Mouse (Mus musculus) myocyte (in vitro differentiated cells): ENCODE results near the gene Supt3. TPM values are rescaled to one million over a fixed set of nuclear protein-coding genes. Genes with fewer than 3 reads are reported as not detected.

Experiments
- H3K27me3 ChIP-seq: one replicate; pipeline ENCODE4 v1.6.1; 2011; ENCODE audit not compliant: control insufficient read depth, insufficient read depth, insufficient read length
- H3K36me3 ChIP-seq: one replicate; pipeline ENCODE4 v1.6.1; 2011; ENCODE audit not compliant: control insufficient read depth, insufficient read depth
- H3K4me2 ChIP-seq: one replicate; pipeline ENCODE4 v1.6.1; 2011; ENCODE audit warnings: low read depth, control low read depth
- H3K4me3 ChIP-seq: one replicate; pipeline ENCODE4 v1.5.1; 2011; ENCODE audit warnings: mild to moderate bottlenecking, control low read depth, moderate library complexity
- H3K79me2 ChIP-seq: one replicate; pipeline ENCODE4 v1.6.1; 2011; ENCODE audit not compliant: control insufficient read depth, insufficient read depth
- H3ac ChIP-seq: one replicate; pipeline ENCODE4 v1.6.1; 2011; ENCODE audit not compliant: control insufficient read depth, insufficient read length
- CEBPB ChIP-seq: IDR thresholded peaks from 2 replicates; pipeline ENCODE4 v1.6.1; 2011; ENCODE audit warnings: mild to moderate bottlenecking, moderate library complexity; ENCODE audit not compliant: poor library complexity, insufficient read depth, severe bottlenecking
- E2F4 ChIP-seq: IDR thresholded peaks from one replicate; pipeline ENCODE4 v1.6.1; 2011; ENCODE audit warnings: mild to moderate bottlenecking, control low read depth, moderate library complexity; ENCODE audit not compliant: insufficient read depth
- MAX ChIP-seq: IDR thresholded peaks from one replicate; pipeline ENCODE4 v1.6.1; 2011; ENCODE audit warnings: low read depth, mild to moderate bottlenecking, control low read depth
- MYOD1 ChIP-seq, 3 experiments: IDR thresholded peaks; one replicate each; pipeline ENCODE4 v1.6.1; 2011; ENCODE audit warnings: control low read depth in 2 of 3, low read depth in 2 of 3, mild to moderate bottlenecking in 2 of 3, moderate library complexity in 1 of 3; ENCODE audit not compliant: insufficient read length in 2 of 3, control insufficient read depth in 1 of 3
- MYOG ChIP-seq, 3 experiments: IDR thresholded peaks; one replicate each; pipeline ENCODE4 v1.6.1; 2011; ENCODE audit warnings: control low read depth in 2 of 3, low read depth in 2 of 3, mild to moderate bottlenecking in 2 of 3; ENCODE audit not compliant: insufficient read length in 2 of 3, control insufficient read depth in 1 of 3, insufficient read depth in 1 of 3
- POLR2A ChIP-seq: IDR thresholded peaks from one replicate; pipeline ENCODE4 v1.6.1; 2011; ENCODE audit warnings: low read depth, mild to moderate bottlenecking, control low read depth, moderate library complexity; ENCODE audit not compliant: insufficient read length
- POLR2AphosphoS2 ChIP-seq: IDR thresholded peaks from one replicate; pipeline ENCODE4 v1.6.1; 2011; ENCODE audit warnings: low read depth, control low read depth; ENCODE audit not compliant: insufficient read length
- REST ChIP-seq: IDR thresholded peaks from one replicate; pipeline ENCODE4 v1.6.1; 2011; ENCODE audit warnings: mild to moderate bottlenecking, control low read depth, moderate library complexity; ENCODE audit not compliant: insufficient read depth, insufficient read length
- SRF ChIP-seq: IDR thresholded peaks from one replicate; pipeline ENCODE4 v1.6.1; 2011; ENCODE audit warnings: low read depth; ENCODE audit not compliant: control insufficient read depth, insufficient read length
- TCF12 ChIP-seq: IDR thresholded peaks from one replicate; pipeline ENCODE4 v1.6.1; 2011; ENCODE audit warnings: mild to moderate bottlenecking, control low read depth; ENCODE audit not compliant: poor library complexity, insufficient read depth, severe bottlenecking
- TCF3 ChIP-seq: IDR thresholded peaks from one replicate; pipeline ENCODE4 v1.6.1; 2011; ENCODE audit warnings: low read depth, control low read depth; ENCODE audit not compliant: insufficient read length
- USF1 ChIP-seq: IDR thresholded peaks from one replicate; pipeline ENCODE4 v1.6.1; 2011; ENCODE audit warnings: low read depth, mild to moderate bottlenecking, control low read depth, moderate library complexity
- polyA plus RNA-seq: library from polyadenylated mRNA; unstranded; fragments of >200 nt; fragmentation: generic; extraction: Trizol; gene quantifications from one replicate; pipeline ENCODE4 v1.2.1, GENCODE M21; 2012; ENCODE audit warnings: missing spikeins

Gene Supt3
- polyA plus RNA-seq, 1 experiment: 30.9 TPM

DNA sequence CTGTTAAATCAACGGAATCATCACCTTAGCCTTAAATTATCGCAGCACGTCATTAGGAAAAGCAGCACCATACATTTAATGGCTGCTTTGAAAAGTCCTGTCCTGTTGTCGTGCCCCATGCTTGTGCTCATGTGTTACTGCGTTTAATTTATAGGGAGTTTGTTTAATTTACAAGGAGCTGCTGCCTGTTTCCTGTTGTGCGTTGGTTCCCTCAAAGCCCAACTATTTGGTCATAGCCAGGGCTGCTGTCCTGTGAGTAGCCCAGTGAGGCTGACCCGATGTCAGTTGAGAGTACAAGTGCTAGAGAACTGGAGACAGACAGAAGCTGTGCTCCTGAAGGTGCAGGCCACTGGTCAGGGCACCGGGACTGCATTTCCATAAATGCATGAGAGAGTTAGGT is 304.6 kb downstream of the Supt3 start:
- Histone ChIP-seq H3K36me3 (no peaks in the 10 kb centered on the region), H3K4me2 (no peak overlapping the region), H3K27me3 (no peaks in the 10 kb centered on the region), H3ac (no peak overlapping the region), H3K4me3 (no peak overlapping the region), H3K79me2 (no peaks in the 10 kb centered on the region)
- TF ChIP-seq MYOD1 (IDR thresholded peaks at IDR 0.05; ENCODE audit: control insufficient read depth in 1 of 3, insufficient read length in 2 of 3, low read depth in 2 of 3) (no peak), MAX (no peak), E2F4 (no peak), REST (no peak), USF1 (no peak), POLR2AphosphoS2 (no peak), TCF12 (no peak), POLR2A (no peak), SRF (no peak), TCF3 (no peak), MYOG (IDR thresholded peaks at IDR 0.05; ENCODE audit: control insufficient read depth in 1 of 3, insufficient read depth in 1 of 3, insufficient read length in 2 of 3, low read depth in 2 of 3) (no peak)

DNA sequence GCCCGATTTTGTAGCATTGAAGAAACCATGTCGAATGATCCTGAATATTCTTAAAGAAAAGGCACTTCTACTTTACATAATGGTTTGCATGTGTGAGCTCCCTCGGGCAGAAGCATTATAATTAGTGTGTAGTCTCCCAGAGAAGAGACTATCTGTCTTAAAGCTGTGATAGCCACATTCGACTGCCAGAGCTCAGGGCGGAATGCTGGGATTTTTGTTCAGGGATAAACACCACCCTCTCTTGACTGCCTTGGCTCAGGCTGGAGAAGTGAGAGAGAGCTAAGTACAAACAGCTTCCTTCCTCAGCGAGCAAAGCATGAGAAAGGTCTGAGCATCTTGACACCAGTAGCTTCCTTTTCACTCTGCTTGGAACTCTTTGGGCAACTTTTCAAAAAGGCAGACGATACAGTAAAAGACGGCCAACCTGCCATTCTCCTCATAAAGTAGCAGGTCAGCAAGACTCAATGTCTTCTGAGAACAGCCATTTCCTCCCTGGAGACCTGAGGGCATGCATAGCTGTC is 305.1 kb downstream of the Supt3 start:
- H3K36me3 ChIP-seq: no peaks in the 10 kb centered on the region
- TF ChIP-seq POLR2A: no peak
- TF ChIP-seq MYOD1 (IDR thresholded peaks at IDR 0.05; ENCODE audit: control insufficient read depth in 1 of 3, insufficient read length in 2 of 3, low read depth in 2 of 3): no peak
- TF ChIP-seq TCF3: no peak
- TF ChIP-seq CEBPB: no peak
- no peak for TF ChIP-seq E2F4
- no peak for TF ChIP-seq SRF
- TF ChIP-seq USF1: no peak
- no peak for TF ChIP-seq MYOG (IDR thresholded peaks at IDR 0.05; ENCODE audit: control insufficient read depth in 1 of 3, insufficient read depth in 1 of 3, insufficient read length in 2 of 3, low read depth in 2 of 3)
- TF ChIP-seq REST: no peak
- TF ChIP-seq MAX: no peak
- no peak for TF ChIP-seq TCF12
- TF ChIP-seq POLR2AphosphoS2: no peak
- no peak overlapping the region for H3ac ChIP-seq
- no peaks in the 10 kb centered on the region for H3K79me2 ChIP-seq
- H3K4me3 ChIP-seq: no peak overlapping the region
- H3K4me2 ChIP-seq: no peak overlapping the region
- H3K27me3 ChIP-seq: no peaks in the 10 kb centered on the region

DNA sequence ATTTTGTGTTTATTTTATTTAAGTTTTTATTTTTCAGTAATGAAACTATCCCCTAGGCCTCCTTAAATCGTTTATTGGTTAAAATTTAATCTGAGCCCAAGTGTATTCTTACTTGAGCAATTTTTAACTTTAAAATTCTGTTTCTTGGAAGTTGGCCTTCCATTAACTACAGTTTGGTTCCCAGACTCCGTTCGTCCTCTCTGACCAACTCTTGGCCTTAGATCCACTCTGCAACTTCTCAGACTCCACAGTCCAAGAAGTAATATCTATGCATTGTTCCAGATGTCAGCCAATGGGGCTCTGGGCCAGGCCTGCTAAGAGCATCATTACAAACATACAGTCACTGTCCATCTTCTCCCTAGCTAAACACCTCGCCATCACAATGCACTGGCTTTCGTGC is 309.4 kb downstream of the Supt3 start:
- Histone ChIP-seq H3K27me3 (no peaks in the 10 kb centered on the region), H3ac (no peak overlapping the region), H3K79me2 (no peaks in the 10 kb centered on the region), H3K36me3 (no peaks in the 10 kb centered on the region), H3K4me3 (no peak overlapping the region), H3K4me2 (no peak overlapping the region)
- TF ChIP-seq REST (no peak), POLR2A (no peak), USF1 (no peak), E2F4 (no peak), CEBPB (no peak), MYOG (IDR thresholded peaks at IDR 0.05; ENCODE audit: control insufficient read depth in 1 of 3, insufficient read depth in 1 of 3, insufficient read length in 2 of 3, low read depth in 2 of 3) (no peak), MAX (no peak), TCF12 (no peak), POLR2AphosphoS2 (no peak)

DNA sequence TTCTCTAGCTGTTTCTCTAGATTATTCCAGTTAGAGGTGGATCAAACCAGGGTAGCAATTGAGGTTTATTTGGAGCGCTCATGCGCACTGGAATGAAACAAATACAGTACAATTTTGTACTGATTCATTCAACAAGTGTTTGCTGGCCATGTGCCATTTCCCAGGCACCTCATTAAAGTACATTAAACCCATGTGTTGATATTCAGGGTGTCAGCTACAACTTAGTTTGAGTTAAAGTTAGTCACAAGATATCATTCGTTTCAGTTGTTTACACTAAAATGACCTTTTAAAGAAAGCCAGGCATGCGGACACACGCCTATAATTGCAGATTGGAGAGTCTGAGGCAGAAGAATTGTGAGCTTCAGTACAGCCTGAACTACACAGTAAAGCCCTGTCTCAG is 310.1 kb downstream of the Supt3 start:
- no peak overlapping the region for H3ac ChIP-seq
- H3K79me2 ChIP-seq: no peaks in the 10 kb centered on the region
- no peaks in the 10 kb centered on the region for H3K27me3 ChIP-seq
- TF ChIP-seq TCF3: no peak
- TF ChIP-seq SRF: no peak
- no peak for TF ChIP-seq MYOD1 (IDR thresholded peaks at IDR 0.05; ENCODE audit: control insufficient read depth in 1 of 3, insufficient read length in 2 of 3, low read depth in 2 of 3)
- TF ChIP-seq REST: no peak
- TF ChIP-seq USF1: no peak
- TF ChIP-seq E2F4: no peak
- no peak for TF ChIP-seq MAX
- no peak for TF ChIP-seq MYOG (IDR thresholded peaks at IDR 0.05; ENCODE audit: control insufficient read depth in 1 of 3, insufficient read depth in 1 of 3, insufficient read length in 2 of 3, low read depth in 2 of 3)
- no peak for TF ChIP-seq POLR2A
- no peak for TF ChIP-seq TCF12
- TF ChIP-seq POLR2AphosphoS2: no peak
- TF ChIP-seq CEBPB: no peak
- H3K36me3 ChIP-seq: no peaks in the 10 kb centered on the region
- H3K4me3 ChIP-seq: no peak overlapping the region
- no peak overlapping the region for H3K4me2 ChIP-seq

DNA sequence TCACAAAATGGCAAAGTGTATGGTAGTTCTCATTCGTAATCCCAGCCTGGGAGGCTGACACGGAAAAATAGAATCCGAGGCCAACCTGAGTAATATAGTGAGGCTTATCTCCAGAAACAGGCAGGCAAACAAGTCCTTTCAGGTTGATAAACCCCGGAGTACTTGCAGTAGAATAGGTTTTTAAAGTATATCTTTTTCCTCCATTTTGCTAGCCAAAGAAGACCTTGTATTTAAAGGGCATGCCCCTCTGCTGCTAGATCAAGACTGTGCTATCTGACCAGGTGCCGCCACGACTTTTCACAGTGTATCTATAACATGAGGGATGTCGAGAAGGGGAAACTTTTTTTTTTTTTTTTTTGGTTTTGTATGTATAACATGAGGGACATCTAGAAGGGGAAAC is 324.1 kb downstream of the Supt3 start:
- no peak for TF ChIP-seq MYOD1 (IDR thresholded peaks at IDR 0.05; ENCODE audit: control insufficient read depth in 1 of 3, insufficient read length in 2 of 3, low read depth in 2 of 3)
- TF ChIP-seq MYOG (IDR thresholded peaks at IDR 0.05; ENCODE audit: control insufficient read depth in 1 of 3, insufficient read depth in 1 of 3, insufficient read length in 2 of 3, low read depth in 2 of 3): no peak
- TF ChIP-seq REST: no peak
- no peak for TF ChIP-seq MAX
- TF ChIP-seq USF1: no peak
- TF ChIP-seq CEBPB: no peak
- no peak for TF ChIP-seq POLR2AphosphoS2
- TF ChIP-seq POLR2A: no peak
- no peak for TF ChIP-seq SRF
- no peak for TF ChIP-seq TCF3
- no peak for TF ChIP-seq E2F4
- no peak for TF ChIP-seq TCF12

More for the DNA sequence above, 324.1 kb downstream of the Supt3 start:
- no peak overlapping the region for H3K4me3 ChIP-seq
- H3ac ChIP-seq: no peak overlapping the region
- H3K4me2 ChIP-seq: no peak overlapping the region
- no peaks in the 10 kb centered on the region for H3K27me3 ChIP-seq
- no peaks in the 10 kb centered on the region for H3K36me3 ChIP-seq
- no peaks in the 10 kb centered on the region for H3K79me2 ChIP-seq
